Mouse (Mus musculus) heart, postnatal 0 days (tissue): Measurements from ENCODE around the gene Dcps. TPM values are rescaled to one million over a fixed set of nuclear protein-coding genes. Genes with fewer than 3 reads are reported as not detected.

Source experiments
- ATAC-seq: fragments of 200-750 bp; cut with Nextera tagmentation; 2 replicates; pipeline ENCODE4 v1.8.0; 2017; ENCODE audit warnings: low read depth, moderate number of reproducible peaks, moderate library complexity; ENCODE audit not compliant: insufficient read depth
- DNase-seq: peaks from one replicate; pipeline ENCODE4 v3.0.0-alpha.2; 2016; ENCODE audit warnings: low spot score
- H3K27ac ChIP-seq: fragments of 300-500 bp; sonication (generic); 2 replicates; pipeline ENCODE4 v1.5.1; 2014; ENCODE audit warnings: low read depth, mild to moderate bottlenecking
- H3K27me3 ChIP-seq: fragments of 300-500 bp; sonication (generic); 2 replicates; pipeline ENCODE4 v1.6.1; 2014; ENCODE audit warnings: low read length, mixed read lengths; ENCODE audit not compliant: control insufficient read depth, insufficient read depth
- H3K36me3 ChIP-seq: fragments of 300-500 bp; sonication (generic); replicated peaks from 2 replicates; pipeline ENCODE4 v1.6.1; 2014; ENCODE audit warnings: low read length, mixed read lengths; ENCODE audit not compliant: control insufficient read depth, insufficient read depth
- H3K4me1 ChIP-seq: fragments of 300-500 bp; sonication (generic); 2 replicates; pipeline ENCODE4 v1.6.1; 2014; ENCODE audit warnings: antibody characterized with exemption; ENCODE audit not compliant: control insufficient read depth, insufficient read depth
- H3K4me2 ChIP-seq: fragments of 300-500 bp; sonication (generic); 2 replicates; pipeline ENCODE4 v1.6.1; 2014; ENCODE audit warnings: low read depth, mild to moderate bottlenecking, low read length, moderate library complexity
- H3K4me3 ChIP-seq: fragments of 300-500 bp; sonication (generic); 2 replicates; pipeline ENCODE4 v1.5.1; 2014; ENCODE audit warnings: low read depth, low read length
- H3K9ac ChIP-seq: fragments of 300-500 bp; sonication (generic); replicated peaks from 2 replicates; pipeline ENCODE4 v1.6.1; 2014; ENCODE audit warnings: low read depth, low read length, mixed read lengths
- H3K9me3 ChIP-seq: fragments of 300-500 bp; sonication (generic); replicated peaks from 2 replicates; pipeline ENCODE4 v1.6.1; 2016; ENCODE audit warnings: low read length; ENCODE audit not compliant: control insufficient read depth
- CTCF ChIP-seq: IDR thresholded peaks from 2 replicates; pipeline ENCODE4 v1.5.1; 2016; ENCODE audit warnings: antibody characterized with exemption, control low read depth, low read depth
- EP300 ChIP-seq: IDR thresholded peaks from 2 replicates; pipeline ENCODE4 v1.6.1; 2016; ENCODE audit warnings: antibody characterized with exemption, low read depth
- WGBS: fragments of 180-500 bp; shearing (Covaris S2); extraction: QIAGEN DNeasy Blood & Tissue Kit; methylation state at CpG from one replicate; pipeline ENCODE4 v1.1.7; 2014; 5-methylcytosine and 5-hydroxymethylcytosine counted together
- polyA plus RNA-seq: library from polyadenylated mRNA; unstranded; fragments of >200 nt; fragmentation: Nextera tagmentation; extraction: Ambion mirVana; gene quantifications from 2 replicates; pipeline ENCODE4 v1.2.1, GENCODE M21; 2015
- total RNA-seq: library from RNA; depleted of rRNA; stranded (reverse); fragments of >200 nt; gene quantifications from 2 replicates; pipeline ENCODE4 v1.2.3, GENCODE M21; 2014; ENCODE audit warnings: low replicate concordance

Gene Dcps
- total and polyA plus RNA-seq, 2 experiments from 2014 or later: 34.9 to 36.4 TPM

GRCm38 (mm10) chr9:35176124-35176659 is 331 bp upstream of the Dcps start:
- H3K4me3 ChIP-seq: peak overlapping the region; percentile 66
- no peaks in the 10 kb centered on the region for H3K27me3 ChIP-seq
- no peaks in the 10 kb centered on the region for H3K36me3 ChIP-seq
- ATAC-seq (0 out of 2 replicates have a peak, but pooled peaks have one; percentile 6), DNase-seq (no peak)
- no peaks in the 10 kb centered on the region for H3K9me3 ChIP-seq
- TF ChIP-seq CTCF (no peak), EP300 (no peak)
- no peak overlapping the region for H3K9ac ChIP-seq
- no peak overlapping the region for H3K27ac ChIP-seq
- WGBS: 41% methylated on average over 14 of the region's 14 CpGs
- H3K4me2 ChIP-seq: peak overlapping the region; percentile 77
- H3K4me1 ChIP-seq: 0 out of 2 replicates have a peak, but pooled peaks cover 9% of the 10 kb centered on the region

GRCm38 (mm10) chr9:35173331-35173730 is 2.5 kb downstream of the Dcps start:
- 78% methylated on average over 1 of the region's 1 CpGs for WGBS

DNA sequence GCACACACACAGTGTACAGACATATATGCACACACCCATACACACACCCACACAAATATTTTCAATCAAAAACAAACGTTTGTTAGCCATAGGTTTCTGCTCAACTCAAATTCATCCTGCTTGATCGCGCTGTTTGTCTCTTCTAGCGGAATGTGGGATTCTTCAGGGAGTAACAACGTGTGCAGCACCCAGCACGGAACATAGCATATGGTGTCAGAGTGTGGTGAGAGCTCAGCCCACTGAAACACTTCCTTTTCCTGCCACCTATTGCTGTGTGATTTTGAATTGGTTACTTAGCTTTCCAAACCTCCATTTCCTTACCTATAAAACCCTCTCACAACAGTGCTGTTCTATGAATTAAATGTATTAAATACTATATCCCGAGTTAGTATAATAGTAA is 5.8 kb downstream of the Dcps start:
- ATAC-seq: no peak
- H3K4me3 ChIP-seq: no peak overlapping the region
- TF ChIP-seq EP300 (no peak), CTCF (no peak)
- no peaks in the 10 kb centered on the region for H3K9me3 ChIP-seq
- H3K36me3 ChIP-seq: 0 out of 2 replicates have a peak, but pooled peaks cover 15% of the 10 kb centered on the region
- 0 out of 2 replicates have a peak, but pooled peaks cover 4% of the 10 kb centered on the region for H3K4me1 ChIP-seq
- WGBS: 90% methylated on average over 7 of the region's 7 CpGs
- no peak overlapping the region for H3K9ac ChIP-seq
- H3K4me2 ChIP-seq: no peak overlapping the region
- H3K27ac ChIP-seq: no peak overlapping the region
- no peak for DNase-seq
- H3K27me3 ChIP-seq: no peaks in the 10 kb centered on the region

More at GRCm38 (mm10) chr9:35173331-35173730, 2.5 kb downstream of the Dcps start:
- Histone ChIP-seq H3K9ac (no peak overlapping the region), H3K9me3 (no peaks in the 10 kb centered on the region), H3K27ac (no peak overlapping the region), H3K4me3 (no peak overlapping the region), H3K36me3 (0 out of 2 replicates have a peak, but pooled peaks cover 15% of the 10 kb centered on the region), H3K4me1 (0 out of 2 replicates have a peak, but pooled peaks cover 9% of the 10 kb centered on the region), H3K4me2 (no peak overlapping the region), H3K27me3 (no peaks in the 10 kb centered on the region)
- no peak for ATAC-seq
- DNase-seq: no peak
- TF ChIP-seq CTCF (no peak), EP300 (no peak)

- DNase-seq (no peak), ATAC-seq (peak; percentile 8; the same call in 1 of the 2 replicates)
- Histone ChIP-seq H3K9ac (no peak overlapping the region), H3K36me3 (0 out of 2 replicates have a peak, but pooled peaks cover 15% of the 10 kb centered on the region), H3K27me3 (no peaks in the 10 kb centered on the region), H3K4me3 (no peak overlapping the region), H3K4me2 (no peak overlapping the region), H3K27ac (no peak overlapping the region), H3K9me3 (no peaks in the 10 kb centered on the region), H3K4me1 (no peaks in the 10 kb centered on the region)
- no peak for TF ChIP-seq EP300
- TF ChIP-seq CTCF: no peak
- whole genome bisulfite sequencing: 67% methylated on average over 9 of the region's 9 CpGs
These were observed 8.8 kb downstream of the Dcps start for GRCm38 (mm10) chr9:35166798-35167635.

- no peak overlapping the region for H3K9ac ChIP-seq
- no peak overlapping the region for H3K4me2 ChIP-seq
- WGBS: 24% methylated on average over 3 of the region's 3 CpGs
- no peaks in the 10 kb centered on the region for H3K9me3 ChIP-seq
- no peaks in the 10 kb centered on the region for H3K27me3 ChIP-seq
- no peaks in the 10 kb centered on the region for H3K4me1 ChIP-seq
- no peak overlapping the region for H3K27ac ChIP-seq
- DNase-seq: peak; percentile 67
- ATAC-seq: peak; percentile 50; the same call in 1 of the 2 replicates
- no peak for TF ChIP-seq EP300
- peak; percentile 67 for TF ChIP-seq CTCF
- no peak overlapping the region for H3K4me3 ChIP-seq
- H3K36me3 ChIP-seq: 0 out of 2 replicates have a peak, but pooled peaks cover 15% of the 10 kb centered on the region
These were observed 9.6 kb downstream of the Dcps start for GRCm38 (mm10) chr9:35166144-35166797.
